Mouse (Mus musculus) erythroblast, embryonic 14.5 days (primary cell): ENCODE measurements around the gene Rfwd3. TPM values are rescaled to one million over a fixed set of nuclear protein-coding genes. Genes with fewer than 3 reads are reported as not detected.
"Not testable (repeated sequence)": the region's sequence is repeated elsewhere in the genome, so short reads cannot be mapped to it uniquely, and the experiment has no call there.

ENCODE experiments used
- H3K27me3 ChIP-seq: 2 replicates; pipeline ENCODE4 v1.6.1; 2012; ENCODE audit warnings: inconsistent platforms; ENCODE audit not compliant: control insufficient read depth
- H3K36me3 ChIP-seq: 2 replicates; pipeline ENCODE4 v1.6.1; 2012; ENCODE audit warnings: mild to moderate bottlenecking, inconsistent platforms; ENCODE audit not compliant: control insufficient read depth
- H3K4me1 ChIP-seq: 2 replicates; pipeline ENCODE4 v1.6.1; 2012; ENCODE audit warnings: inconsistent platforms; ENCODE audit not compliant: control insufficient read depth
- H3K4me3 ChIP-seq: replicated peaks from 2 replicates; pipeline ENCODE3; 2012; ENCODE audit warnings: moderate library complexity, mild to moderate bottlenecking, inconsistent platforms
- H3K9me3 ChIP-seq: 2 replicates; pipeline ENCODE4 v1.6.1; 2012; ENCODE audit warnings: low read length, inconsistent platforms, mixed read lengths; ENCODE audit not compliant: control insufficient read depth
- GATA1 ChIP-seq: IDR thresholded peaks from 2 replicates; pipeline ENCODE4 v1.6.1; 2012; ENCODE audit warnings: low read length, inconsistent platforms, mixed read lengths
- TAL1 ChIP-seq: IDR thresholded peaks from 3 replicates; pipeline ENCODE4 v1.6.1; 2012; ENCODE audit warnings: low read length, inconsistent platforms, mixed read lengths
- polyA plus RNA-seq: library from polyadenylated mRNA; stranded (reverse); fragments of >175 nt; gene quantifications from 2 replicates; pipeline ENCODE4 v1.2.3, GENCODE M21; 2012

Rfwd3 gene
- polyA plus RNA-seq, 1 experiment: 0.63 TPM

- no peaks in the 10 kb centered on the region for H3K9me3 ChIP-seq
- TF ChIP-seq GATA1 (no peak), TAL1 (no peak)
- H3K27me3 ChIP-seq: no peaks in the 10 kb centered on the region
- peaks cover 51% of the 10 kb centered on the region for H3K36me3 ChIP-seq
- H3K4me3 ChIP-seq: peak overlapping the region; percentile 100
- H3K4me1 ChIP-seq: peaks cover 44% of the 10 kb centered on the region
Observed at GRCm38 (mm10) chr8:111298011-111298410, 2.0 kb downstream of the Rfwd3 start.

DNA sequence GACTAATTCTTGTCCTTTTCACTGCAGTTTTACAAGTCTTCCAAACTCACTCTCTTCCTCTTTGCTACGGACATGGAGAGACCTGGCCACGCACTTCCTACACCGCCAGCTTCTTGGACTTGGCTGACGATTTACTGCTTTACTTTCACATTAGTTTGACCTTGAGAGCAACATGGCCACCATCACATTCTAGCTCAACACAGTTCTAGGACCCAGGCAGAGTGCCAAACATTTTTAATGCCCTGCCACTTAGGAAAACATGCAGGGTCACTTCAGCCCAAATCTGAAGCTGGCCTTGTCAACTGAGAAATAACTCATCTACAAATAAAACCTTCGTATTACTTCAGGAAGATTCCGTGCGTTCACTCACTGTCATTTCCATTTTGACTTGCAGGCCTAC is 8.3 kb downstream of the Rfwd3 start:
- Histone ChIP-seq H3K36me3 (peaks cover 98% of the 10 kb centered on the region), H3K27me3 (no peaks in the 10 kb centered on the region), H3K9me3 (no peaks in the 10 kb centered on the region), H3K4me1 (peaks cover 29% of the 10 kb centered on the region), H3K4me3 (no peak overlapping the region)
- no peak for TF ChIP-seq GATA1
- TF ChIP-seq TAL1: no peak

DNA sequence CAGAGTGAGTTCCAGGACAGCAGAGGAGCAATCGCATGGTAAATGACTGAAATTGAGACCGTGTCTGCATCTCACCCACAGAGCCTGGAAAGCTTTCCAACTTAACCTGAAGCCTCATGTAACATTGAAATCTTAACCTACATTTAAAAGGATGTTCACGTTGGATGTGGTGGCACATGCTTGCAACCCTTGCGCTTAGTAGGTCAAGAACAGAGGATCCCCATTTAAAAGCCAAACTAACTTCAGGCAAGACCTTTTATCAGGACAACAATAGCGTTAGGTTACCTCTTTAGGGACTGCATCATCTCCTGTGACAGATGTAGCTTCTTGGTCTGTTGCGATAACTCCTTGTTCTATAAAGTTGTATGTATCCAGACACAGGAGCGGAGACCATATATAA is 9.4 kb downstream of the Rfwd3 start:
- H3K27me3 ChIP-seq: no peaks in the 10 kb centered on the region
- TF ChIP-seq TAL1 (no peak), GATA1 (no peak)
- no peaks in the 10 kb centered on the region for H3K9me3 ChIP-seq
- peaks cover 99% of the 10 kb centered on the region for H3K36me3 ChIP-seq
- no peak overlapping the region for H3K4me3 ChIP-seq
- H3K4me1 ChIP-seq: peaks cover 20% of the 10 kb centered on the region

DNA sequence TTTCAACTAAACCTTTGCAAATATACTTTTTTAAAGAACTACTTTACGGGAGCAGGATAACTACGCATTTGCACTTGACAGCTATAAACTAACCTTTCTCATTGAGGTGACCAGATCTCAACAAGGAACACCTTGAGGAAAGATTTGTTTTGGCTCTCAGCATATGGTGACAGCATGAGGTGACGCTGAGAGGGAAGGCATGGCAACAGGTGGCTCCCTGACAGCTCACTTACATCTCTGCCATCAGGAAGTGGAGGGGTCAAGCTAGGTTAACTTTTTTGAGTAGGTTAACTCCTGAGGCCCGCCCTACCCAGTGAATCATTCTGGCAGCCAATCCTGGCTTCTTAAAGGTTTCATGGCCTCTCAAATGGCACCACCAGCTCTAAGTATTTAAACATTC is 14.4 kb downstream of the Rfwd3 start:
- H3K4me1 ChIP-seq: no peaks in the 10 kb centered on the region
- no peaks in the 10 kb centered on the region for H3K27me3 ChIP-seq
- TF ChIP-seq GATA1: no peak
- no peak for TF ChIP-seq TAL1
- H3K4me3 ChIP-seq: no peak overlapping the region
- peaks cover 99% of the 10 kb centered on the region for H3K36me3 ChIP-seq
- no peaks in the 10 kb centered on the region for H3K9me3 ChIP-seq

GRCm38 (mm10) chr8:111282093-111282492 is 17.9 kb downstream of the Rfwd3 start:
- Histone ChIP-seq H3K4me3 (no peak overlapping the region), H3K9me3 (no peaks in the 10 kb centered on the region), H3K4me1 (no peaks in the 10 kb centered on the region), H3K27me3 (no peaks in the 10 kb centered on the region), H3K36me3 (peaks cover 99% of the 10 kb centered on the region)
- TF ChIP-seq TAL1 (no peak), GATA1 (no peak)

- TF ChIP-seq GATA1 (no peak), TAL1 (no peak)
- H3K4me1 ChIP-seq: no peaks in the 10 kb centered on the region
- no peak overlapping the region for H3K4me3 ChIP-seq
- no peaks in the 10 kb centered on the region for H3K9me3 ChIP-seq
- peaks cover 36% of the 10 kb centered on the region for H3K36me3 ChIP-seq
- peaks cover 9% of the 10 kb centered on the region for H3K27me3 ChIP-seq
Observed at GRCm38 (mm10) chr8:111268277-111268676, 31.7 kb downstream of the Rfwd3 start.

DNA sequence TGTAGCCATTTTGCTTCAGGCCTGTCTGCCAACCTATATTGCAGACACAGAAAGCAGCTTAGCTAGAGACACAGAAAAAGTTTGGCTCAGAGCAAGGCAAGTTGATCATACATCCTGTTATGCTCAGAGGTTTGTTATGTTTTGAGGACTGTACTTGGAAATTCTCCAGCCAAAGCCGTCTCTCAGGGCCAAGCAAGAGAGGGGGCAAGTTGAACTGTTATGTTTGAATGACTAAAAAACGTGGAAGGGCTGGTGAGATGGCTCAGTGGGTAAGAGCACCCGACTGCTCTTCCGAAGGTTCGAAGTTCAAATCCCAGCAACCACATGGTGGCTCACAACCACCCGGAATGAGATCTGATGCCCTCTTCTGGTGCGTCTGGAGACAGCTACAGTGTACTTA is 33.9 kb downstream of the Rfwd3 start:
- not testable (repeated sequence) for H3K4me3 ChIP-seq, H3K9me3 ChIP-seq
- peaks cover 10% of the 10 kb centered on the region for H3K4me1 ChIP-seq
- H3K27me3 ChIP-seq: peaks cover 28% of the 10 kb centered on the region
- H3K36me3 ChIP-seq: peaks cover 18% of the 10 kb centered on the region

DNA sequence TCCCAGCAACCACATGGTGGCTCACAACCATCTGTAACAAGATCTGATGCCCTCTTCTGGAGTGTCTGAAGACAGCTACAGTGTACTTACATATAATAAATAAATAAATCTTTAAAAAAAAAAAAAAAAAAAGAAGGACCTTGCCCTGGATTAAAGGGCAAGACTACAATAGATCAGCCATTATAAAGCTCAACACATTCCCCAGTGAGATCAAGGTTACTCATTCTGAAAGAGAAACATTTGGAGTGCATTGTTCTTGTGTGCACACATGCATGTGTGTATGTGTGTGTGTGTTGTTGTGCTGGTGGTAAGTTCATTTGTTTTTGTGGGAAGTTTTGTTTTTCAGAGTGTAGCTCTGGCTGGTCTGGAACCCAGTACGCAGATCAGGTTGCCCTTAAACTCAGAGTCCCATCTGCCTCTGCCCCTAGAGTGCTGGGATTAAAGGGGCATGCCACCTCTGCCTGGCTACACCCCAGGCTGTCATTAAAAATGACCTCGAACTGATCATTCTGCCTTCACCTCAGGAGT is 35.3 kb downstream of the Rfwd3 start:
- Histone ChIP-seq H3K9me3 (no peaks in the 10 kb centered on the region), H3K4me3 (no peak overlapping the region), H3K4me1 (peaks cover 15% of the 10 kb centered on the region), H3K36me3 (peaks cover 4% of the 10 kb centered on the region), H3K27me3 (peaks cover 36% of the 10 kb centered on the region)
- no peak for TF ChIP-seq GATA1
- no peak for TF ChIP-seq TAL1

DNA sequence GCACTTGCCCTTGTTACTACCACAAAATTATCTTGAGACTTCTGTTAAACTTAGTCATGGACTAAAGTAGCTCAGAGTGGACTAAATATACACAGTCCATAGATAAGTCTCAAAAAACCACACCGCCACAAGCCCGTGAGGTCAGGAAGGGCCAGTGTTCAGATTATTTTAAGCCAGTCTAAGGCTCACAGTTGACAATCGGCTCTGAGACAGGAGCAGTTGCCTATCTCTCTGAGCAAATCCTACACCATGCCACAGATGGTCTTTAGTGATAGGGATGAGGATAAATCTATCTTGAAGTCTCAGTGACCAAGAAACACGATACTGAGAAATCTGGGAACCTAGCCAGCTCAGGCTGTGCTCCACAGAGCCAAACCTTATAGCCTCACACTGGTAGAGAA is 38.0 kb downstream of the Rfwd3 start:
- no peaks in the 10 kb centered on the region for H3K9me3 ChIP-seq

DNA sequence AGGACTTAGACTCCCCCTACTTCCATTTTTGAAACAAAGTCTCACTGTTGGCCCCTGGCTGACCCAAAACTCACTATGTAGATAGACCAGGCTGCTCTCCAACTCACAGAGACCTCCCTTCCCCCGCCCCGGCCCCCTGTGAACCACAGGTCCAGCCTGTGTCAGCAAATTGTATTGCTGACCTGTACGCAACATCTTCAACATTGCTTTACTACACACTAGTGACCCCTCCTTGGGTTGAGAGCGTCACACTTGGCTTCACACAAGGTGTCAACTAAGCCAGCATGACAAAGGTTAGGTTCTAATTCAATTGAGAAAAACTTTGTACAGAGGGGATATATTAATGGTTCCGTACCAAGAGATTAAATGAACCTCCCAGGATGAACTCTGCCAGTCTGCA is 39.8 kb downstream of the Rfwd3 start:
- peak overlapping the region; percentile 89 for H3K4me3 ChIP-seq
- TF ChIP-seq TAL1 (no peak), GATA1 (no peak)
- peaks cover 9% of the 10 kb centered on the region for H3K36me3 ChIP-seq
- peaks cover 32% of the 10 kb centered on the region for H3K27me3 ChIP-seq
- no peaks in the 10 kb centered on the region for H3K9me3 ChIP-seq
- H3K4me1 ChIP-seq: peaks cover 35% of the 10 kb centered on the region

More for the DNA sequence above, 38.0 kb downstream of the Rfwd3 start:
- no peaks in the 10 kb centered on the region for H3K36me3 ChIP-seq
- H3K27me3 ChIP-seq: peaks cover 36% of the 10 kb centered on the region
- peaks cover 28% of the 10 kb centered on the region for H3K4me1 ChIP-seq
- TF ChIP-seq GATA1 (no peak), TAL1 (no peak)
- H3K4me3 ChIP-seq: no peak overlapping the region
